Mouse (Mus musculus) testis, adult 2 months (tissue): Measurements from ENCODE around the gene Tmem108. TPM values are rescaled to one million over a fixed set of nuclear protein-coding genes. Genes with fewer than 3 reads are reported as not detected.

Source experiments
- H3K27ac ChIP-seq: fragments of 200-500 bp; 2 replicates; pipeline ENCODE4 v1.5.1; 2012; ENCODE audit warnings: low read depth, low read length; ENCODE audit not compliant: control insufficient read depth, insufficient read depth
- H3K27me3 ChIP-seq: fragments of 200-500 bp; 2 replicates; pipeline ENCODE4 v1.6.1; 2012; ENCODE audit warnings: mild to moderate bottlenecking, low read length, moderate library complexity; ENCODE audit not compliant: control insufficient read depth, insufficient read depth
- H3K36me3 ChIP-seq: fragments of 200-500 bp; 2 replicates; pipeline ENCODE4 v1.6.1; 2012; ENCODE audit warnings: mild to moderate bottlenecking, low read length; ENCODE audit not compliant: control insufficient read depth, insufficient read depth
- H3K4me1 ChIP-seq: fragments of 200-500 bp; 2 replicates; pipeline ENCODE4 v1.6.1; 2012; ENCODE audit warnings: low read length; ENCODE audit not compliant: control insufficient read depth, insufficient read depth
- H3K4me3 ChIP-seq: fragments of 200-500 bp; 2 replicates; pipeline ENCODE4 v1.5.1; 2012; ENCODE audit warnings: low read depth, mild to moderate bottlenecking, low read length, moderate library complexity, mixed read lengths; ENCODE audit not compliant: control insufficient read depth
- CTCF ChIP-seq: fragments of 200-500 bp; IDR thresholded peaks from 2 replicates; pipeline ENCODE4 v1.5.1; 2012; ENCODE audit warnings: low read depth, mild to moderate bottlenecking, inconsistent platforms, low read length, moderate library complexity; ENCODE audit not compliant: control insufficient read depth, insufficient read depth, insufficient replicate concordance
- POLR2A ChIP-seq: fragments of 200-500 bp; IDR thresholded peaks from 2 replicates; pipeline ENCODE4 v1.6.1; 2012; ENCODE audit warnings: low read depth, mild to moderate bottlenecking, inconsistent platforms, low read length, moderate library complexity; ENCODE audit not compliant: control insufficient read depth
- polyA plus RNA-seq: library from polyadenylated mRNA; depleted of rRNA; stranded (reverse); fragments of >200 nt; gene quantifications from 2 replicates; pipeline ENCODE4 v1.2.3, GENCODE M21; 2012

The Tmem108 gene
- polyA plus RNA-seq, 1 experiment = 4.7 TPM

GRCm38 (mm10) chr9:103746598-103746997 is 15.0 kb downstream of the Tmem108 start:
- no peak overlapping the region for H3K27ac ChIP-seq
- TF ChIP-seq CTCF (no peak), POLR2A (no peak)
- H3K4me3 ChIP-seq = no peak overlapping the region
- H3K36me3 ChIP-seq = no peaks in the 10 kb centered on the region
- 0 out of 2 replicates have a peak, but pooled peaks cover 3% of the 10 kb centered on the region for H3K4me1 ChIP-seq
- H3K27me3 ChIP-seq = no peaks in the 10 kb centered on the region

- H3K27ac ChIP-seq = no peak overlapping the region
- TF ChIP-seq CTCF (no peak), POLR2A (no peak)
- 0 out of 2 replicates have a peak, but pooled peaks cover 3% of the 10 kb centered on the region for H3K4me1 ChIP-seq
- H3K27me3 ChIP-seq = no peaks in the 10 kb centered on the region
- no peaks in the 10 kb centered on the region for H3K36me3 ChIP-seq
- H3K4me3 ChIP-seq = no peak overlapping the region
Measured at GRCm38 (mm10) chr9:103740145-103740544, 21.5 kb downstream of the Tmem108 start.

- no peak for TF ChIP-seq CTCF
- TF ChIP-seq POLR2A = no peak
- no peaks in the 10 kb centered on the region for H3K36me3 ChIP-seq
- no peaks in the 10 kb centered on the region for H3K27me3 ChIP-seq
- 0 out of 2 replicates have a peak, but pooled peaks cover 3% of the 10 kb centered on the region for H3K4me1 ChIP-seq
- no peak overlapping the region for H3K4me3 ChIP-seq
- H3K27ac ChIP-seq = no peak overlapping the region
Measured at GRCm38 (mm10) chr9:103739062-103739461, 22.6 kb downstream of the Tmem108 start.

GRCm38 (mm10) chr9:103729716-103730115 is 31.9 kb downstream of the Tmem108 start:
- Histone ChIP-seq H3K4me3 (no peak overlapping the region), H3K4me1 (no peaks in the 10 kb centered on the region), H3K27ac (no peak overlapping the region), H3K36me3 (no peaks in the 10 kb centered on the region), H3K27me3 (no peaks in the 10 kb centered on the region)
- TF ChIP-seq POLR2A = no peak
- TF ChIP-seq CTCF = no peak

GRCm38 (mm10) chr9:103726751-103727462 is 34.7 kb downstream of the Tmem108 start:
- Histone ChIP-seq H3K27ac (no peak overlapping the region), H3K4me3 (no peak overlapping the region)
- TF ChIP-seq POLR2A (no peak), CTCF (no peak)

GRCm38 (mm10) chr9:103725497-103725896 is 36.1 kb downstream of the Tmem108 start:
- Histone ChIP-seq H3K36me3 (no peaks in the 10 kb centered on the region), H3K27ac (no peak overlapping the region), H3K4me3 (no peak overlapping the region), H3K27me3 (no peaks in the 10 kb centered on the region), H3K4me1 (no peaks in the 10 kb centered on the region)
- TF ChIP-seq CTCF (no peak), POLR2A (no peak)

More at GRCm38 (mm10) chr9:103726751-103727462, 34.7 kb downstream of the Tmem108 start:
- Histone ChIP-seq H3K27me3 (no peaks in the 10 kb centered on the region), H3K4me1 (no peaks in the 10 kb centered on the region), H3K36me3 (no peaks in the 10 kb centered on the region)

- TF ChIP-seq CTCF (no peak), POLR2A (no peak)
Measured at GRCm38 (mm10) chr9:103721486-103721885, 40.2 kb downstream of the Tmem108 start.

GRCm38 (mm10) chr9:103721081-103721480 is 40.6 kb downstream of the Tmem108 start:
- Histone ChIP-seq H3K27ac (no peak overlapping the region), H3K4me1 (no peaks in the 10 kb centered on the region), H3K4me3 (no peak overlapping the region), H3K27me3 (no peaks in the 10 kb centered on the region), H3K36me3 (no peaks in the 10 kb centered on the region)
- TF ChIP-seq POLR2A (no peak), CTCF (no peak)

More at GRCm38 (mm10) chr9:103721486-103721885, 40.2 kb downstream of the Tmem108 start:
- no peaks in the 10 kb centered on the region for H3K27me3 ChIP-seq
- H3K36me3 ChIP-seq = no peaks in the 10 kb centered on the region
- H3K4me1 ChIP-seq = no peaks in the 10 kb centered on the region
- H3K27ac ChIP-seq = no peak overlapping the region
- no peak overlapping the region for H3K4me3 ChIP-seq
